Mouse (Mus musculus): ENCODE measurements at regions not wholly inside any gene's neighbourhood (a gene's known extent, or its start where the extent isn't known, plus 50 kb on each side); places are given as distances from the start of the nearest gene placed in this dataset.

GRCm38 (mm10) chr3:21973681-21974080, 102.8 kb upstream of the Tbl1xr1 start:
- DNase-seq, result no peak

GRCm38 (mm10) chr3:21974766-21975165, 101.7 kb upstream of the Tbl1xr1 start:
- DNase-seq, result no peak

- DNase-seq, result no peak
Observed at GRCm38 (mm10) chr3:21977775-21978174, 98.7 kb upstream of the Tbl1xr1 start.

GRCm38 (mm10) chr3:21982991-21983390, 93.5 kb upstream of the Tbl1xr1 start:
- DNase-seq, result no peak

GRCm38 (mm10) chr3:21983993-21984725, 92.3 kb upstream of the Tbl1xr1 start:
- DNase-seq, result no peak

- no peak for DNase-seq
Observed at GRCm38 (mm10) chr3:21984807-21985206, 91.6 kb upstream of the Tbl1xr1 start.

GRCm38 (mm10) chr3:21986164-21986892, 90.1 kb upstream of the Tbl1xr1 start:
- DNase-seq, result no peak

- DNase-seq, result no peak
Observed at GRCm38 (mm10) chr3:21986893-21987250, 89.6 kb upstream of the Tbl1xr1 start.

GRCm38 (mm10) chr3:21987455-21988009, 88.9 kb upstream of the Tbl1xr1 start:
- DNase-seq, result no peak

- no peak for DNase-seq
Observed at GRCm38 (mm10) chr3:21988010-21988531, 88.4 kb upstream of the Tbl1xr1 start.

- no peak for DNase-seq
Observed at GRCm38 (mm10) chr3:21990526-21990925, 85.9 kb upstream of the Tbl1xr1 start.

GRCm38 (mm10) chr3:21991681-21992152, 84.7 kb upstream of the Tbl1xr1 start:
- DNase-seq, result peak in 1 of 2 experiments; percentile 6

- DNase-seq, result no peak
Observed at GRCm38 (mm10) chr3:21992203-21992602, 84.2 kb upstream of the Tbl1xr1 start.

GRCm38 (mm10) chr3:21993961-21994360, 82.5 kb upstream of the Tbl1xr1 start:
- no peak for DNase-seq

- no peak for DNase-seq
Observed at GRCm38 (mm10) chr3:21995566-21996391, 80.7 kb upstream of the Tbl1xr1 start.

- DNase-seq, result no peak
Observed at GRCm38 (mm10) chr3:21997387-21997786, 79.1 kb upstream of the Tbl1xr1 start.

- no peak for DNase-seq
Observed at GRCm38 (mm10) chr3:22005456-22005855, 71.0 kb upstream of the Tbl1xr1 start.

- peak in 1 of 2 experiments; percentile 19 for DNase-seq
Observed at GRCm38 (mm10) chr3:22006113-22006512, 70.3 kb upstream of the Tbl1xr1 start.

- DNase-seq, result no peak
Observed at GRCm38 (mm10) chr3:22006651-22007050, 69.8 kb upstream of the Tbl1xr1 start.

- DNase-seq, result no peak
Observed at GRCm38 (mm10) chr3:22007736-22008135, 68.7 kb upstream of the Tbl1xr1 start.

GRCm38 (mm10) chr3:22008432-22008831, 68.0 kb upstream of the Tbl1xr1 start:
- no peak for DNase-seq

- no peak for DNase-seq
Observed at GRCm38 (mm10) chr3:22009898-22010699, 66.4 kb upstream of the Tbl1xr1 start.

Measured in cerebellum, postnatal 14 days (tissue).